Mouse (Mus musculus): ENCODE data around the gene Nab1. TPM values are rescaled to one million over a fixed set of nuclear protein-coding genes. Genes with fewer than 3 reads are reported as not detected.

Gene Nab1
- total and polyA plus RNA-seq, 3 experiments: 26.7 to 40.3 TPM; not detected in 1

- DNase-seq (ENCODE audit: low read depth, low spot score): no peak
- Histone ChIP-seq H3K27me3 (ENCODE audit: control insufficient read depth in 1 of 2, insufficient read depth in 2 of 2, low read length in 2 of 2) (no peaks in the 10 kb centered on the region; a peak in 1 of 4 replicates), H3K9ac (ENCODE audit: control insufficient read depth, low read depth, low read length, poor library complexity, severe bottlenecking) (no peak overlapping the region), H3K4me1 (ENCODE audit: control insufficient read depth in 1 of 2, insufficient read depth in 2 of 2, low read length in 2 of 2) (no peaks in the 10 kb centered on the region), H3K36me3 (ENCODE audit: control insufficient read depth in 1 of 2, insufficient read depth in 2 of 2, low read length in 2 of 2) (no peaks in the 10 kb centered on the region), H3K79me2 (ENCODE audit: control insufficient read depth, insufficient read depth, low read length, poor library complexity) (no peaks in the 10 kb centered on the region), H3K27ac (ENCODE audit: control insufficient read depth, low read depth, low read length) (no peak overlapping the region), H3K4me3 (ENCODE audit: control insufficient read depth in 1 of 2, insufficient read depth in 1 of 2, low read depth in 2 of 2, low read length in 2 of 2) (no peak overlapping the region), H3K9me3 (replicated peaks; ENCODE audit: insufficient read depth, low read length) (no peaks in the 10 kb centered on the region)
- TF ChIP-seq KAT2A (conservative IDR thresholded peaks at IDR 0.05; ENCODE audit: low read depth, low read length) (no peak), MAZ (IDR thresholded peaks at IDR 0.05; ENCODE audit: low read depth, low read length) (no peak), JUND (IDR thresholded peaks at IDR 0.05; ENCODE audit: low read depth, low read length) (no peak), USF2 (IDR thresholded peaks at IDR 0.05; ENCODE audit: borderline replicate concordance in 1 of 2, insufficient read depth in 1 of 2, low read depth in 1 of 2, low read length in 2 of 2) (no peak), E2F4 (IDR thresholded peaks at IDR 0.05; ENCODE audit: borderline replicate concordance, low read depth, low read length) (no peak), TCF12 (IDR thresholded peaks at IDR 0.05; ENCODE audit: low read depth, low read length) (no peak), RCOR1 (IDR thresholded peaks at IDR 0.05; ENCODE audit: low read depth, low read length) (no peak), NELFE (IDR thresholded peaks at IDR 0.05; ENCODE audit: low read depth, low read length) (no peak), POLR2AphosphoS2 (IDR thresholded peaks at IDR 0.05; ENCODE audit: low read length) (no peak), MYC (IDR thresholded peaks at IDR 0.05; ENCODE audit: low read depth, low read length) (no peak), SMC3 (IDR thresholded peaks at IDR 0.05; ENCODE audit: low read depth, low read length) (no peak), HCFC1 (IDR thresholded peaks at IDR 0.05; ENCODE audit: low read depth, low read length) (no peak), USF1 (IDR thresholded peaks at IDR 0.05; ENCODE audit: low read depth, low read length) (no peak), POLR2A (IDR thresholded peaks at IDR 0.05; ENCODE audit: control insufficient read depth in 1 of 2, insufficient read depth in 1 of 2, low read depth in 1 of 2, low read length in 2 of 2, poor library complexity in 1 of 2) (no peak), ZNF384 (IDR thresholded peaks at IDR 0.05; ENCODE audit: low read depth, low read length) (no peak), TAL1 (IDR thresholded peaks at IDR 0.05; ENCODE audit: low read length) (no peak), POLR2AphosphoS5 (IDR thresholded peaks at IDR 0.05; ENCODE audit: borderline replicate concordance, low read depth, low read length) (no peak), EP300 (IDR thresholded peaks at IDR 0.05; ENCODE audit: low read depth in 1 of 2, low read length in 2 of 2) (no peak), NRF1 (IDR thresholded peaks at IDR 0.05; ENCODE audit: insufficient read depth, low read depth, low read length, poor library complexity, severe bottlenecking) (no peak)
Measured at GRCm38 (mm10) chr1:52421623-52422022, 78.9 kb downstream of the Nab1 start.

GRCm38 (mm10) chr1:52419088-52419819, 81.2 kb downstream of the Nab1 start:
- no peak overlapping the region for H3K27ac ChIP-seq (ENCODE audit: control insufficient read depth, low read depth, low read length)
- no peak for DNase-seq (ENCODE audit: low read depth, low spot score)
- no peak overlapping the region for H3K4me3 ChIP-seq (ENCODE audit: control insufficient read depth in 1 of 2, insufficient read depth in 1 of 2, low read depth in 2 of 2, low read length in 2 of 2)

More at GRCm38 (mm10) chr1:52419088-52419819, 81.2 kb downstream of the Nab1 start:
- TF ChIP-seq ZMIZ1 (IDR thresholded peaks at IDR 0.05; ENCODE audit: low read depth, low read length) (no peak), EP300 (IDR thresholded peaks at IDR 0.05; ENCODE audit: low read depth in 1 of 2, low read length in 2 of 2) (no peak), TCF12 (IDR thresholded peaks at IDR 0.05; ENCODE audit: low read depth, low read length) (no peak), GATA1 (IDR thresholded peaks at IDR 0.05; ENCODE audit: low read depth, low read length) (no peak), POLR2A (IDR thresholded peaks at IDR 0.05; ENCODE audit: control insufficient read depth in 1 of 2, insufficient read depth in 1 of 2, low read depth in 1 of 2, low read length in 2 of 2, poor library complexity in 1 of 2) (no peak), MAZ (IDR thresholded peaks at IDR 0.05; ENCODE audit: low read depth, low read length) (no peak)
- H3K36me3 ChIP-seq (ENCODE audit: control insufficient read depth in 1 of 2, insufficient read depth in 2 of 2, low read length in 2 of 2): no peaks in the 10 kb centered on the region
- no peaks in the 10 kb centered on the region for H3K4me1 ChIP-seq (ENCODE audit: control insufficient read depth in 1 of 2, insufficient read depth in 2 of 2, low read length in 2 of 2)
- no peaks in the 10 kb centered on the region; a peak in 1 of 4 replicates for H3K27me3 ChIP-seq (ENCODE audit: control insufficient read depth in 1 of 2, insufficient read depth in 2 of 2, low read length in 2 of 2)
- H3K9me3 ChIP-seq (replicated peaks; ENCODE audit: insufficient read depth, low read length): no peaks in the 10 kb centered on the region
- H3K79me2 ChIP-seq (ENCODE audit: control insufficient read depth, insufficient read depth, low read length, poor library complexity): no peaks in the 10 kb centered on the region
- no peak overlapping the region for H3K9ac ChIP-seq (ENCODE audit: control insufficient read depth, low read depth, low read length, poor library complexity, severe bottlenecking)

All from MEL (cell line).